Mouse (Mus musculus): ENCODE measurements around the gene Ndufa5. TPM values are rescaled to one million over a fixed set of nuclear protein-coding genes. Genes with fewer than 3 reads are reported as not detected.

Gene Ndufa5
- polyA plus RNA-seq, 1 experiment from 2014 or later = 298 TPM

DNA sequence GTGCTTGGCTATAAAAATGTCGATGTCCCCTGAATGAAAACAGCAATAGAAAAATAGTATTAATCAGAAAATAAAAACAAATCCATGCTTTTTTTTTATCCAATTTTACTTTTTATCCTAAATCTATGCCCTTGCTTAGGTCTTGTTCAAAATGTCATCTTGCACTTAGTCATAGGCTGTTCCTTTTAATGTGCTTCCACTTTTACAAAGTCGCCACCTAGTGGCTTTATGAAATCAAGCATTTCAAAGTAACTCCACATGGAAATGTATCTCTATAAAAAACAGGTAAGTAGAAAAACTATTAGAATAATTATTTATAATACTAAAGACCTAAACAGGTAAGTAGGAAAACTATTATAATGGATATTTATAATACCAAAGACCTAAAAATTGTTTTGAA is 11.6 kb downstream of the Ndufa5 start:
- Histone ChIP-seq H3K4me3 (replicated peaks) (no peak overlapping the region), H3K27me3 (no peaks in the 10 kb centered on the region), H3K27ac (replicated peaks) (no peak overlapping the region), H3K36me3 (peaks cover 17% of the 10 kb centered on the region), H3K4me2 (replicated peaks) (no peak overlapping the region), H3K9ac (no peak overlapping the region), H3K4me1 (peaks cover 5% of the 10 kb centered on the region; the same call in 1 of the 2 replicates), H3K9me3 (replicated peaks) (no peaks in the 10 kb centered on the region)
- no peak for ATAC-seq (ENCODE audit: insufficient number of reproducible peaks, low FRiP score, low TSS enrichment, low read depth)
- WGBS = 47% methylated on average over 2 of the region's 2 CpGs

DNA sequence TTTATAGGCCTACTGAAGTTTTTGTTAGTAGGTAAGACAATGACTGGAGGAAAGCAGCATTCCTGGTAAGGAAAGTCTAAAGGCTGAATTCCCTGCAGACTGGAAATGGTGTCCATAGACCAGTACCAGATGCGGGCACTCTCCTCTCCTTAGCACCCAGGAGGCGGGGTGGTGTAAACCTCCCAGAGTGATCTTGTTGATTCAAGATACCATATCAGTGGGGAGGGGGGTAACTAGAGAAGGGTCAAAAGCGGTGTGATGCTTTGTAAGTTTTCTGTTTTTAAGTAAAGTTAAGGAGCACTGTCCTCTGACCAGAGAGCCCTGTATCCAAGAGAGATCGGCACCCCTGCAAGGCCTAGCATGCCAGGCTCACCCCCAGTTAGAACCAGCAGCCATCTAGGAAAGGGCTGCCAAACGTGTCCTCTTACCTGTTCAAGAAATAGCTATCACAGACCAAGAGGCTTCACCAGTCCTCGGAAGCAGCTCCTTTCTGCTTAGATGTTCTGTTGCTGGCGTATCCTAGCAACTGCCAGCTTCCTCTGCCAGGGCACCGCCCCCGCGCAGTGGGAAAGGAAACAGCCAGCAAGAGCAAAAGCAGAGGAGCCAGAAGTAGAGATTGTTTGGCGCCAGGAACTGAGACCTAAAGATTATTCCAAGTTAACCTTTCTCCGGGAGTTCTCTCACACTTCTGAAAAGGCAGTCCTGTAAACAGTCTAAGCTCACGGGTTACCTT is 13.1 kb downstream of the Ndufa5 start, which contains the start of gene Iqub:
Iqub (minus strand) TSS at position 516 of the 733 bp plus-strand sequence.
- Histone ChIP-seq H3K4me3 (replicated peaks) (no peak within 1 kb of the TSS), H3K36me3 (peaks cover 11% of the 10 kb centered on the region), H3K4me2 (replicated peaks) (no peak within 1 kb of the TSS), H3K9ac (no peak within 1 kb of the TSS), H3K27ac (replicated peaks) (no peak within 1 kb of the TSS), H3K9me3 (replicated peaks) (no peaks in the 10 kb centered on the region), H3K27me3 (no peaks in the 10 kb centered on the region), H3K4me1 (peaks cover 5% of the 10 kb centered on the region; the same call in 1 of the 2 replicates)
- peak; percentile 70 for ATAC-seq (ENCODE audit: insufficient number of reproducible peaks, low FRiP score, low TSS enrichment, low read depth)
- WGBS = 26% methylated on average over 13 of the region's 13 CpGs

DNA sequence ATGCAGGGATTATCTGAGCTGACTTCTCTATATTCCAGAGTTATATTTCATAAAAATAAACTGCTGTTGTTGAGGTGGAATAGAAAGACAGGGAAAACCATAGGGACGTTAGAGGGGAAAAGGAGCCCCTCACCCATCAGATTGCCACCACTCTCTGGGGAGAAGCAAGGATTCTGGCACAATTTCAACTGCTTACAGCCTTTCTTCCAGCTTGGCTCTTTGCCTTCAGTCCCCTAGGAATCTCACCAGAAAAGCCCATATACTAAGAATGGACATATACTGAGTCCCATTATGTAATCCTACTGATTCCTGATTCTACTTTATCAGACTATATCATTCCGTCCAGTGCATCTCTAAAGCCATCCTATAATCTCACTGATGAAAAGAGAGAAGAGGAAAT is 23.7 kb downstream of the Ndufa5 start:
- Histone ChIP-seq H3K4me1 (no peaks in the 10 kb centered on the region), H3K36me3 (no peaks in the 10 kb centered on the region), H3K4me2 (replicated peaks) (no peak overlapping the region), H3K27me3 (no peaks in the 10 kb centered on the region), H3K4me3 (replicated peaks) (no peak overlapping the region), H3K9me3 (replicated peaks) (no peaks in the 10 kb centered on the region), H3K27ac (replicated peaks) (no peak overlapping the region), H3K9ac (no peak overlapping the region)
- no peak for ATAC-seq (ENCODE audit: insufficient number of reproducible peaks, low FRiP score, low TSS enrichment, low read depth)
- 74% methylated on average over 2 of the region's 2 CpGs for WGBS

DNA sequence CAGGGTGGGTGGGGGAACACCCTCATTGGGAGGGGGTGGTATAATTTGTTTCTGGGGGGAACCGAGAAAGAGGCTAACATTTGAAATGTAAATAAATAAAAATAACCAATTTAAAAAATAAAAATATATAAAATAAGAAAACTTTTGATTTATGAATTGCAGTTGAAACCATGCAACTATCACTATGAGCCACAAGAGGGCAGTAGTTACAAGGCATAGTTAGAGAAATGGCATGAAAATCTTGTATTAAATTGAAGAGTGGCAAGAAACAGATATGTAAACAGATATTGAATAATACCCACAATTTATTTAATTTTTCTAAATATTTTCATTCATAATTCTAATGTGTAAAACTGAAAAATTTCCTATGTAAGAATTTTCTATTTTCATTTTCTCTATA is 37.5 kb downstream of the Ndufa5 start:
- no peak overlapping the region for H3K27ac ChIP-seq (replicated peaks)
- H3K36me3 ChIP-seq = no peaks in the 10 kb centered on the region
- H3K4me2 ChIP-seq (replicated peaks) = no peak overlapping the region
- no peak overlapping the region for H3K4me3 ChIP-seq (replicated peaks)
- ATAC-seq (ENCODE audit: insufficient number of reproducible peaks, low FRiP score, low TSS enrichment, low read depth) = no peak
- no peaks in the 10 kb centered on the region for H3K27me3 ChIP-seq
- H3K4me1 ChIP-seq = no peaks in the 10 kb centered on the region
- 11% methylated on average over 1 of the region's 1 CpGs for WGBS
- no peak overlapping the region for H3K9ac ChIP-seq
- H3K9me3 ChIP-seq (replicated peaks) = no peaks in the 10 kb centered on the region

DNA sequence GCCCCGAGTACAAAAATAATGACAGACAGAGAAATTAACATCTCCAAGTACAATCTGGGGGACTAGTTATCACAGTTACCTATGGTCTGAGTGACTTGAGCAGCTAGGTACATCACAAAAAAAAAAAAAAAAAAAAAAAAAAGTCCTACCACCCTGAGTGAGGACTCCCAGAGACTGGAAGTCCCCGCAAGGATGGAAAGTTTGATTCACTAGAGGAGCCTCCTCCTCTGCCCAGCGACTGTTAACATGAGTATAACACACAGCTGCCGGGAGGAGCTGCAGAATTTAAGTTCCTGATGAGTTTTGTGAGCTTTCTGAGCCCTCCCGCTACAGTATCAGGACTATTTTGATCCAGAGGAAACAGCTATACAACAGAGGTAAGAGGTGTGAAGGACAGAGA is 41.3 kb downstream of the Ndufa5 start:
- Histone ChIP-seq H3K9me3 (replicated peaks) (no peaks in the 10 kb centered on the region), H3K4me1 (no peaks in the 10 kb centered on the region), H3K9ac (no peak overlapping the region), H3K27me3 (no peaks in the 10 kb centered on the region), H3K4me2 (replicated peaks) (no peak overlapping the region), H3K36me3 (no peaks in the 10 kb centered on the region), H3K27ac (replicated peaks) (no peak overlapping the region), H3K4me3 (replicated peaks) (no peak overlapping the region)
- no peak for ATAC-seq (ENCODE audit: insufficient number of reproducible peaks, low FRiP score, low TSS enrichment, low read depth)
- 79% methylated on average over 5 of the region's 5 CpGs for WGBS

DNA sequence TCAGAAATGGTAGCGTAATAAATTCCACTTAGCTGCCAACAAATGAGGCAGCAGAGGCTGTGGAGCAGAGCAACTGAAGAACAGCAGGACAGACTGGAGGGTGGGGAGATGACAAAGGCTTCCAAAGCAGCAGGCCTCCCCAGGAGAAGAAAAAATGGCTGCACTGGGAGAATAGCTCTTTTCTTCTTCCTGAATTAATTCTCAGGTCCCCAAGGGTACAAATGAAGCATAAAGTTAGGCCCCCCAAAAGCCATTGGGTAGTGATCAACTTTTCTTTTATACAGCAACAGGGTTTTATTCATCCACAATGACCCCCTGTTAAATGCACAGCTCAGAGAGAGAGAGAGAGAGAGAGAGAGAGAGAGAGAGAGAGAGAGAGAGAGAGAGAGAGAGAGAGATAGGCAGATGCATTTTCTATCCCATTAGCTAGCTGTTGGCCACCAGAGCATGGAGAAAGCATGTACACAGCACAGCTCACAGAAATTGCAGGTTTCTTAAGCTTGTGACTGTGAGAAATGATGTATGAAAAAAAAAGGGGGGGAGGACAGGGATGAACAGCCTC is 57.2 kb downstream of the Ndufa5 start:
- WGBS = 67% methylated on average over 1 of the region's 1 CpGs
- no peak for ATAC-seq (ENCODE audit: insufficient number of reproducible peaks, low FRiP score, low TSS enrichment, low read depth)
- H3K9ac ChIP-seq = no peak overlapping the region
- H3K4me3 ChIP-seq (replicated peaks) = no peak overlapping the region
- no peaks in the 10 kb centered on the region for H3K27me3 ChIP-seq
- no peaks in the 10 kb centered on the region for H3K9me3 ChIP-seq (replicated peaks)
- no peaks in the 10 kb centered on the region for H3K36me3 ChIP-seq
- no peaks in the 10 kb centered on the region for H3K4me1 ChIP-seq
- H3K4me2 ChIP-seq (replicated peaks) = no peak overlapping the region
- no peak overlapping the region for H3K27ac ChIP-seq (replicated peaks)

DNA sequence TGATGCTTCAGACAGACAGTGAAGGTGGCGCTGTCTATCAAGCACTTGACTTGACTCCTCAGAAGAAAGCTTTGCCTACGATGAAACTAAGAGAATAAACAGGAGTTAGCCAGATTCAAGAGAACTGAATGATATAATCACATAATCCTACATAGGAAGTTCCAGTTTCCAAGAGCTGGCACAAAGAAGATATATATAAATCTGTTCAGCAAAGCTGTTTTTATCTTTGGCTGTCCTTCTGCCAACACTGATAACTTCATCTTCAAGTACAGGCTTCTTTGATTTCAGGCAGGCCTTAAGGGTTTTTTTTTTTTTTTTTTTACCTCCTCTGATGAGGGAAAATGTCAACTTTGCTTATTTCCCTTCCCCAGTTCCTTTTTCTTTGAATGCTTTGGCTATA is 57.7 kb downstream of the Ndufa5 start:
- H3K27ac ChIP-seq (replicated peaks) = no peak overlapping the region
- H3K9ac ChIP-seq = no peak overlapping the region
- WGBS = 90% methylated on average over 2 of the region's 2 CpGs
- no peak for ATAC-seq (ENCODE audit: insufficient number of reproducible peaks, low FRiP score, low TSS enrichment, low read depth)
- H3K4me2 ChIP-seq (replicated peaks) = no peak overlapping the region
- H3K4me1 ChIP-seq = no peaks in the 10 kb centered on the region
- no peaks in the 10 kb centered on the region for H3K9me3 ChIP-seq (replicated peaks)
- no peaks in the 10 kb centered on the region for H3K27me3 ChIP-seq
- no peak overlapping the region for H3K4me3 ChIP-seq (replicated peaks)
- no peaks in the 10 kb centered on the region for H3K36me3 ChIP-seq

Other genes starting within 250 kb of the Ndufa5 start
- gene Iqub, start 12.9 kb downstream of the Ndufa5 start, polyA plus RNA-seq (2015; fragmentation: Nextera tagmentation; extraction: Ambion mirVana) = 1.7 and 4.2 TPM in 2 replicates
- gene Asb15, start 131 bp upstream of the Ndufa5 start, polyA plus RNA-seq (2015; fragmentation: Nextera tagmentation; extraction: Ambion mirVana) = not detected in 2 replicates
- 2.7 and 3.9 TPM in 2 replicates for gene Lmod2, start 69.7 kb upstream of the Ndufa5 start, polyA plus RNA-seq (2015; fragmentation: Nextera tagmentation; extraction: Ambion mirVana)
- 67.5 and 76.6 TPM in 2 replicates for gene Wasl, start 137.0 kb upstream of the Ndufa5 start, polyA plus RNA-seq (2015; fragmentation: Nextera tagmentation; extraction: Ambion mirVana)
- gene Hyal6, start 205.2 kb upstream of the Ndufa5 start, polyA plus RNA-seq (2015; fragmentation: Nextera tagmentation; extraction: Ambion mirVana) = not detected in 2 replicates
- 0.05 and 0.17 TPM in 2 replicates for gene Hyal4, start 220.3 kb upstream of the Ndufa5 start, polyA plus RNA-seq (2015; fragmentation: Nextera tagmentation; extraction: Ambion mirVana)

Measured in embryonic facial prominence, embryonic 15.5 days (tissue).